21 mouse cellular contexts compared by ENCODE assay signal in genomic region chr5:107109416-107109815, GRCm38 (mm10).
DNase-seq lines count a peak whose midpoint lies in the region; ATAC-seq and TF ChIP-seq lines count a peak whose summit lies in the region.
"Had no signal": no experiment of that assay in that cellular context is flagged by ENCODE, and none has a peak within 500 bp of the region (broad histone marks: within the 10 kb centered on the region; RNA-seq: fewer than 3 reads in every experiment).

No protein-coding gene starts in this region.

- DNase-seq in cerebellum, postnatal 10 days = peak; percentile 56 to 58
- no peak for DNase-seq in cerebellum, adult 8-10 months
- no peak for DNase-seq in urinary bladder, postnatal 36 days (ENCODE audit: low spot score in 2 of 2)
- DNase-seq in layer of hippocampus, adult 2 months (ENCODE audit: low spot score in 2 of 2) = no peak
- DNase-seq: adrenal gland, postnatal 25 days; cerebellum, adult 18-20 months; gastrocnemius, adult 2 months; heart, postnatal 4 days; lung, postnatal 4 days; midbrain, embryonic 14.5 days; thymus, postnatal 25 days had no signal

- peaks cover 21% of the 10 kb centered on the region for H3K4me1 ChIP-seq in megakaryocyte, embryonic 14.5 days
- H3K4me1 ChIP-seq in embryonic facial prominence, embryonic 15.5 days = peaks cover 25% of the 10 kb centered on the region
- peaks cover 27% of the 10 kb centered on the region for H3K4me1 ChIP-seq in neural tube, embryonic 13.5 days (replicated peaks)

- H3K27me3 ChIP-seq in megakaryocyte, embryonic 14.5 days (replicated peaks) = peaks cover 5% of the 10 kb centered on the region
- H3K27me3 ChIP-seq in embryonic facial prominence, embryonic 15.5 days = no peaks in the 10 kb centered on the region
- no peaks in the 10 kb centered on the region for H3K27me3 ChIP-seq in neural tube, embryonic 13.5 days
- H3K27me3 ChIP-seq: embryonic facial prominence, embryonic 12.5 days; kidney, embryonic 15.5 days; liver, embryonic 12.5 days; lung, embryonic 15.5 days had no signal

- no peak for ATAC-seq in megakaryocyte, adult 5-6 weeks (ENCODE audit: poor library complexity, severe bottlenecking)
- ATAC-seq in embryonic facial prominence, embryonic 15.5 days (ENCODE audit: insufficient number of reproducible peaks, low FRiP score, low TSS enrichment, low read depth) = no peak
- no peak for ATAC-seq in neural tube, embryonic 13.5 days (ENCODE audit: low read depth)
- ATAC-seq: liver, embryonic 12.5 days had no signal

- 0 out of 2 replicates have a peak overlapping the region, but pooled peaks have one; percentile 17 for H3K27ac ChIP-seq in embryonic facial prominence, embryonic 15.5 days (replicated peaks)
- no peak overlapping the region for H3K27ac ChIP-seq in neural tube, embryonic 13.5 days (replicated peaks)
- no peak overlapping the region for H3K27ac ChIP-seq in layer of hippocampus, adult 2 months
- H3K27ac ChIP-seq: gastrocnemius, adult 2 months; liver, embryonic 12.5 days; lung, embryonic 15.5 days had no signal

- H3K9ac ChIP-seq in embryonic facial prominence, embryonic 15.5 days = no peak overlapping the region
- 0 out of 2 replicates have a peak overlapping the region, but pooled peaks have one; percentile 45 for H3K9ac ChIP-seq in neural tube, embryonic 13.5 days
- H3K9ac ChIP-seq: embryonic facial prominence, embryonic 12.5 days; kidney, embryonic 15.5 days; liver, embryonic 12.5 days; lung, embryonic 15.5 days had no signal

- no peaks in the 10 kb centered on the region for H3K9me3 ChIP-seq in megakaryocyte, embryonic 14.5 days
- H3K9me3 ChIP-seq in embryonic facial prominence, embryonic 15.5 days (replicated peaks) = no peaks in the 10 kb centered on the region
- no peaks in the 10 kb centered on the region for H3K9me3 ChIP-seq in neural tube, embryonic 13.5 days
- H3K9me3 ChIP-seq: embryonic facial prominence, embryonic 12.5 days; G1E; kidney, embryonic 15.5 days; liver, embryonic 12.5 days; lung, embryonic 15.5 days had no signal

- no peak overlapping the region for H3K4me2 ChIP-seq in embryonic facial prominence, embryonic 15.5 days (replicated peaks)
- no peak overlapping the region for H3K4me2 ChIP-seq in neural tube, embryonic 13.5 days
- H3K4me2 ChIP-seq: embryonic facial prominence, embryonic 12.5 days; liver, embryonic 12.5 days; lung, embryonic 15.5 days had no signal

- WGBS in embryonic facial prominence, embryonic 15.5 days = 75% methylated on average over 15 of the region's 15 CpGs
- WGBS in neural tube, embryonic 13.5 days = 59% methylated on average over 15 of the region's 15 CpGs

- H3K4me3 ChIP-seq in megakaryocyte, embryonic 14.5 days (replicated peaks) = peak overlapping the region; percentile 12
- no peak overlapping the region for H3K4me3 ChIP-seq in embryonic facial prominence, embryonic 15.5 days (replicated peaks)
- H3K4me3 ChIP-seq in neural tube, embryonic 13.5 days = no peak overlapping the region
- no peak overlapping the region for H3K4me3 ChIP-seq in layer of hippocampus, adult 2 months
- H3K4me3 ChIP-seq: embryonic facial prominence, embryonic 12.5 days; gastrocnemius, adult 2 months; kidney, embryonic 15.5 days; liver, embryonic 12.5 days; lung, embryonic 15.5 days; myocyte had no signal

- TF ChIP-seq CTCF in layer of hippocampus, adult 2 months (conservative IDR thresholded peaks at IDR 0.05) = no peak

- no peaks in the 10 kb centered on the region for H3K36me3 ChIP-seq in megakaryocyte, embryonic 14.5 days (replicated peaks; ENCODE audit: low read length)
- H3K36me3 ChIP-seq in embryonic facial prominence, embryonic 15.5 days = peaks cover 27% of the 10 kb centered on the region
- no peaks in the 10 kb centered on the region for H3K36me3 ChIP-seq in neural tube, embryonic 13.5 days
- H3K36me3 ChIP-seq: G1E had no signal

Comparison
In these comparisons a context has a peak if more than half of its experiments do, and no peak if none do; other contexts are left out.
1. DNase-seq: peak in cerebellum, postnatal 10 days (2 of 2); none in cerebellum, adult 8-10 months (single experiment), urinary bladder, postnatal 36 days (0 of 2) and layer of hippocampus, adult 2 months (0 of 2).